Mouse (Mus musculus) E14TG2a.4 (cell line): Measurements from ENCODE around the gene Cby3.
A peak's percentile ranks its signal among the peaks of the same experiment; 100 is the strongest.
"Not testable (repeated sequence)": the region's sequence is repeated elsewhere in the genome, so short reads cannot be mapped to it uniquely, and the experiment has no call there.

Experiments used
- H3K27me3 ChIP-seq: 2 replicates; pipeline ENCODE4 v1.6.1; 2014; ENCODE audit warnings: low read length, control low read depth; ENCODE audit not compliant: insufficient read depth
- H3K36me3 ChIP-seq: 2 replicates; pipeline ENCODE4 v1.6.1; 2014; ENCODE audit warnings: low read length, control low read depth; ENCODE audit not compliant: insufficient read depth
- H3K4me1 ChIP-seq: replicated peaks from 2 replicates; pipeline ENCODE4 v1.6.1; 2014; ENCODE audit warnings: low read depth, low read length, control low read depth
- H3K4me3 ChIP-seq: replicated peaks from 2 replicates; pipeline ENCODE4 v1.5.1; 2014; ENCODE audit warnings: mild to moderate bottlenecking, low read length
- H3K9me3 ChIP-seq: 2 replicates; pipeline ENCODE4 v1.6.1; 2014; ENCODE audit warnings: low read length, control low read depth
- CTCF ChIP-seq: conservative IDR thresholded peaks from 2 replicates; pipeline ENCODE4 v1.5.1; 2014; ENCODE audit warnings: low read length
- NANOG ChIP-seq: IDR thresholded peaks from 2 replicates; pipeline ENCODE4 v1.6.1; 2014; ENCODE audit warnings: borderline replicate concordance, low read length, mixed read lengths
- POU5F1 ChIP-seq: IDR thresholded peaks from 2 replicates; pipeline ENCODE4 v1.6.1; 2014; ENCODE audit warnings: low read length, borderline replicate concordance

The Cby3 gene

GRCm38 (mm10) chr11:50354162-50354561 is at the start of gene Cby3:
Gene Cby3, plus strand, starts transcription at chr11:50354462.
- TF ChIP-seq CTCF (peak; percentile 23; the same call in 1 of the 2 replicates), NANOG (no peak)
- peaks cover 8% of the 10 kb centered on the region for H3K4me1 ChIP-seq

GRCm38 (mm10) chr11:50312803-50313202 is 41.5 kb upstream of the Cby3 start:
- Histone ChIP-seq H3K27me3 (no peaks in the 10 kb centered on the region), H3K4me1 (peaks cover 53% of the 10 kb centered on the region), H3K4me3 (no peak overlapping the region), H3K9me3 (no peaks in the 10 kb centered on the region), H3K36me3 (peaks cover 91% of the 10 kb centered on the region)
- no peak for TF ChIP-seq CTCF
- no peak for TF ChIP-seq POU5F1
- no peak for TF ChIP-seq NANOG

More at GRCm38 (mm10) chr11:50354162-50354561, at the start of gene Cby3:
- no peaks in the 10 kb centered on the region for H3K9me3 ChIP-seq
- peaks cover 21% of the 10 kb centered on the region for H3K27me3 ChIP-seq
- peaks cover 6% of the 10 kb centered on the region; the same call in 1 of the 2 replicates for H3K36me3 ChIP-seq
- no peak within 1 kb of the TSS for H3K4me3 ChIP-seq

- not testable (repeated sequence) for H3K4me3 ChIP-seq, H3K9me3 ChIP-seq, H3K27me3 ChIP-seq
- peaks cover 83% of the 10 kb centered on the region for H3K36me3 ChIP-seq
- peaks cover 79% of the 10 kb centered on the region for H3K4me1 ChIP-seq
Measured at GRCm38 (mm10) chr11:50319343-50319742, 34.9 kb upstream of the Cby3 start.

- Histone ChIP-seq H3K4me3 (no peak overlapping the region), H3K36me3 (peaks cover 72% of the 10 kb centered on the region), H3K9me3 (no peaks in the 10 kb centered on the region), H3K4me1 (peaks cover 67% of the 10 kb centered on the region), H3K27me3 (no peaks in the 10 kb centered on the region)
- TF ChIP-seq POU5F1 (no peak), NANOG (no peak), CTCF (no peak)
Measured at GRCm38 (mm10) chr11:50321239-50321638, 33.0 kb upstream of the Cby3 start.

GRCm38 (mm10) chr11:50322345-50322744 is 31.9 kb upstream of the Cby3 start:
- Histone ChIP-seq H3K27me3 (no peaks in the 10 kb centered on the region), H3K4me1 (peaks cover 68% of the 10 kb centered on the region), H3K36me3 (peaks cover 67% of the 10 kb centered on the region), H3K9me3 (no peaks in the 10 kb centered on the region), H3K4me3 (peak overlapping the region; percentile 95; the same call in 1 of the 2 replicates)
- TF ChIP-seq NANOG (no peak), POU5F1 (no peak), CTCF (no peak)

GRCm38 (mm10) chr11:50323843-50324242 is 30.4 kb upstream of the Cby3 start:
- H3K27me3 ChIP-seq = no peaks in the 10 kb centered on the region
- H3K9me3 ChIP-seq = no peaks in the 10 kb centered on the region
- TF ChIP-seq POU5F1 (no peak), NANOG (no peak), CTCF (no peak)
- H3K4me3 ChIP-seq = peak overlapping the region; percentile 95
- peaks cover 68% of the 10 kb centered on the region for H3K4me1 ChIP-seq
- H3K36me3 ChIP-seq = peaks cover 70% of the 10 kb centered on the region

- Histone ChIP-seq H3K27me3 (no peaks in the 10 kb centered on the region), H3K4me1 (peaks cover 60% of the 10 kb centered on the region), H3K4me3 (peak overlapping the region; percentile 95), H3K9me3 (no peaks in the 10 kb centered on the region), H3K36me3 (peaks cover 65% of the 10 kb centered on the region)
- TF ChIP-seq NANOG (no peak), POU5F1 (no peak), CTCF (no peak)
Measured at GRCm38 (mm10) chr11:50324751-50325471, 29.4 kb upstream of the Cby3 start.

GRCm38 (mm10) chr11:50325496-50326301 is 28.6 kb upstream of the Cby3 start, which contains the start of gene Canx:
Gene Canx, minus strand, starts transcription at chr11:50325673.
- TF ChIP-seq POU5F1 = no peak
- TF ChIP-seq CTCF = no peak
- TF ChIP-seq NANOG = no peak
- Histone ChIP-seq H3K9me3 (no peaks in the 10 kb centered on the region), H3K36me3 (peaks cover 58% of the 10 kb centered on the region), H3K27me3 (no peaks in the 10 kb centered on the region), H3K4me3 (peak within 1 kb of the TSS; percentile 95), H3K4me1 (peaks cover 52% of the 10 kb centered on the region)
